Mouse (Mus musculus): Measurements from ENCODE around the gene Actrt2. TPM values are rescaled to one million over a fixed set of nuclear protein-coding genes. Genes with fewer than 3 reads are reported as not detected.
A peak's percentile ranks its signal among the peaks of the same experiment; 100 is the strongest.

Actrt2 gene
- polyA plus RNA-seq, 1 experiment from 2014 or later = not detected

- no peak overlapping the region for H3K4me2 ChIP-seq
- H3K9ac ChIP-seq = no peak overlapping the region
- no peak for ATAC-seq (ENCODE audit: insufficient read depth, low FRiP score, low read depth)
- WGBS = 62% methylated on average over 10 of the region's 10 CpGs
- H3K36me3 ChIP-seq = no peaks in the 10 kb centered on the region
- 0 out of 2 replicates have a peak, but pooled peaks cover 4% of the 10 kb centered on the region for H3K4me1 ChIP-seq
- H3K27me3 ChIP-seq (replicated peaks) = no peaks in the 10 kb centered on the region; the same call in 1 of the 2 replicates
- no peak overlapping the region for H3K27ac ChIP-seq
- H3K9me3 ChIP-seq = no peaks in the 10 kb centered on the region
- H3K4me3 ChIP-seq (replicated peaks) = no peak overlapping the region
Observed at GRCm38 (mm10) chr4:154675441-154676000, 7.9 kb upstream of the Actrt2 start.

GRCm38 (mm10) chr4:154674966-154675365 lies 7.3 kb upstream of the Actrt2 start:
- Histone ChIP-seq H3K27ac (no peak overlapping the region), H3K4me1 (0 out of 2 replicates have a peak, but pooled peaks cover 4% of the 10 kb centered on the region), H3K4me2 (peak overlapping the region; percentile 25; the same call in 1 of the 2 replicates), H3K36me3 (no peaks in the 10 kb centered on the region), H3K9ac (no peak overlapping the region), H3K9me3 (no peaks in the 10 kb centered on the region), H3K4me3 (replicated peaks) (no peak overlapping the region), H3K27me3 (replicated peaks) (no peaks in the 10 kb centered on the region; the same call in 1 of the 2 replicates)
- WGBS = 30% methylated on average over 15 of the region's 15 CpGs
- ATAC-seq (ENCODE audit: insufficient read depth, low FRiP score, low read depth) = no peak

- H3K4me2 ChIP-seq = peak overlapping the region; percentile 25; the same call in 1 of the 2 replicates
- WGBS = 4% methylated on average over 12 of the region's 12 CpGs
Observed at GRCm38 (mm10) chr4:154674541-154674940, 6.9 kb upstream of the Actrt2 start.

GRCm38 (mm10) chr4:154673986-154674385 lies 6.3 kb upstream of the Actrt2 start:
- 74% methylated on average over 4 of the region's 4 CpGs for WGBS
- Histone ChIP-seq H3K27ac (no peak overlapping the region), H3K4me2 (no peak overlapping the region; the same call in 1 of the 2 replicates), H3K9me3 (no peaks in the 10 kb centered on the region), H3K4me3 (replicated peaks) (no peak overlapping the region), H3K4me1 (0 out of 2 replicates have a peak, but pooled peaks cover 4% of the 10 kb centered on the region), H3K36me3 (no peaks in the 10 kb centered on the region), H3K27me3 (replicated peaks) (no peaks in the 10 kb centered on the region; the same call in 1 of the 2 replicates), H3K9ac (no peak overlapping the region)
- no peak for ATAC-seq (ENCODE audit: insufficient read depth, low FRiP score, low read depth)

More at GRCm38 (mm10) chr4:154674541-154674940, 6.9 kb upstream of the Actrt2 start:
- H3K27ac ChIP-seq = no peak overlapping the region
- H3K4me3 ChIP-seq (replicated peaks) = no peak overlapping the region
- H3K9ac ChIP-seq = no peak overlapping the region
- no peaks in the 10 kb centered on the region; the same call in 1 of the 2 replicates for H3K27me3 ChIP-seq (replicated peaks)
- no peak for ATAC-seq (ENCODE audit: insufficient read depth, low FRiP score, low read depth)
- H3K4me1 ChIP-seq = 0 out of 2 replicates have a peak, but pooled peaks cover 4% of the 10 kb centered on the region
- H3K36me3 ChIP-seq = no peaks in the 10 kb centered on the region
- H3K9me3 ChIP-seq = no peaks in the 10 kb centered on the region

- no peak for ATAC-seq (ENCODE audit: insufficient read depth, low FRiP score, low read depth)
- no peak overlapping the region for H3K27ac ChIP-seq
- H3K9ac ChIP-seq = no peak overlapping the region
- H3K27me3 ChIP-seq (replicated peaks) = no peaks in the 10 kb centered on the region; the same call in 1 of the 2 replicates
- 58% methylated on average over 1 of the region's 1 CpGs for WGBS
- no peak overlapping the region for H3K4me2 ChIP-seq
- H3K4me1 ChIP-seq = 0 out of 2 replicates have a peak, but pooled peaks cover 4% of the 10 kb centered on the region
- no peaks in the 10 kb centered on the region for H3K9me3 ChIP-seq
- H3K4me3 ChIP-seq (replicated peaks) = no peak overlapping the region
- H3K36me3 ChIP-seq = no peaks in the 10 kb centered on the region
Observed at GRCm38 (mm10) chr4:154672027-154672426, 4.4 kb upstream of the Actrt2 start.

- H3K4me1 ChIP-seq = 0 out of 2 replicates have a peak, but pooled peaks cover 4% of the 10 kb centered on the region
- no peak for ATAC-seq (ENCODE audit: insufficient read depth, low FRiP score, low read depth)
- no peak overlapping the region for H3K4me2 ChIP-seq
- H3K27ac ChIP-seq = no peak overlapping the region
- H3K27me3 ChIP-seq (replicated peaks) = no peaks in the 10 kb centered on the region; the same call in 1 of the 2 replicates
- H3K4me3 ChIP-seq (replicated peaks) = no peak overlapping the region
- no peak overlapping the region for H3K9ac ChIP-seq
- 65% methylated on average over 8 of the region's 8 CpGs for WGBS
- no peaks in the 10 kb centered on the region for H3K36me3 ChIP-seq
- H3K9me3 ChIP-seq = no peaks in the 10 kb centered on the region
Observed at GRCm38 (mm10) chr4:154671232-154671912, 3.7 kb upstream of the Actrt2 start.

- H3K27me3 ChIP-seq (replicated peaks) = no peaks in the 10 kb centered on the region; the same call in 1 of the 2 replicates
- no peak for ATAC-seq (ENCODE audit: insufficient read depth, low FRiP score, low read depth)
- H3K4me3 ChIP-seq (replicated peaks) = no peak overlapping the region
- no peaks in the 10 kb centered on the region for H3K36me3 ChIP-seq
- H3K9me3 ChIP-seq = no peaks in the 10 kb centered on the region
- no peak overlapping the region for H3K9ac ChIP-seq
- no peak overlapping the region for H3K27ac ChIP-seq
- H3K4me1 ChIP-seq = no peaks in the 10 kb centered on the region
- no peak overlapping the region for H3K4me2 ChIP-seq
- WGBS = 69% methylated on average over 12 of the region's 12 CpGs
Observed at GRCm38 (mm10) chr4:154662681-154663215, 4.9 kb downstream of the Actrt2 start.

- Histone ChIP-seq H3K9ac (no peak overlapping the region), H3K4me2 (no peak overlapping the region), H3K36me3 (no peaks in the 10 kb centered on the region), H3K9me3 (no peaks in the 10 kb centered on the region), H3K4me1 (no peaks in the 10 kb centered on the region), H3K27me3 (replicated peaks) (no peaks in the 10 kb centered on the region; the same call in 1 of the 2 replicates), H3K27ac (no peak overlapping the region), H3K4me3 (replicated peaks) (no peak overlapping the region)
- WGBS = 33% methylated on average over 6 of the region's 6 CpGs
- ATAC-seq (ENCODE audit: insufficient read depth, low FRiP score, low read depth) = no peak
Observed at GRCm38 (mm10) chr4:154661256-154661655, 6.4 kb downstream of the Actrt2 start.

GRCm38 (mm10) chr4:154660025-154660424 lies 7.6 kb downstream of the Actrt2 start:
- H3K4me1 ChIP-seq = no peaks in the 10 kb centered on the region
- H3K4me2 ChIP-seq = no peak overlapping the region
- no peak overlapping the region for H3K4me3 ChIP-seq (replicated peaks)
- ATAC-seq (ENCODE audit: insufficient read depth, low FRiP score, low read depth) = no peak
- H3K9ac ChIP-seq = no peak overlapping the region
- no peak overlapping the region for H3K27ac ChIP-seq
- H3K36me3 ChIP-seq = no peaks in the 10 kb centered on the region
- no peaks in the 10 kb centered on the region for H3K9me3 ChIP-seq
- no peaks in the 10 kb centered on the region for H3K27me3 ChIP-seq (replicated peaks)

- Histone ChIP-seq H3K9ac (no peak overlapping the region), H3K9me3 (no peaks in the 10 kb centered on the region), H3K27ac (no peak overlapping the region), H3K27me3 (replicated peaks) (no peaks in the 10 kb centered on the region), H3K4me2 (no peak overlapping the region), H3K36me3 (no peaks in the 10 kb centered on the region), H3K4me1 (no peaks in the 10 kb centered on the region), H3K4me3 (replicated peaks) (no peak overlapping the region)
- 75% methylated on average over 15 of the region's 15 CpGs for WGBS
- ATAC-seq (ENCODE audit: insufficient read depth, low FRiP score, low read depth) = no peak
Observed at GRCm38 (mm10) chr4:154655134-154655910, 12.3 kb downstream of the Actrt2 start.

- Histone ChIP-seq H3K4me3 (replicated peaks) (no peak overlapping the region), H3K4me2 (no peak overlapping the region), H3K9ac (no peak overlapping the region), H3K36me3 (no peaks in the 10 kb centered on the region), H3K27me3 (replicated peaks) (no peaks in the 10 kb centered on the region), H3K4me1 (no peaks in the 10 kb centered on the region), H3K9me3 (no peaks in the 10 kb centered on the region), H3K27ac (no peak overlapping the region)
- 14% methylated on average over 5 of the region's 5 CpGs for WGBS
- ATAC-seq (ENCODE audit: insufficient read depth, low FRiP score, low read depth) = no peak
Observed at GRCm38 (mm10) chr4:154652494-154652893, 15.2 kb downstream of the Actrt2 start.
